Comparison of ENCODE assay signal across 10 mouse cellular contexts in the genomic region with DNA sequence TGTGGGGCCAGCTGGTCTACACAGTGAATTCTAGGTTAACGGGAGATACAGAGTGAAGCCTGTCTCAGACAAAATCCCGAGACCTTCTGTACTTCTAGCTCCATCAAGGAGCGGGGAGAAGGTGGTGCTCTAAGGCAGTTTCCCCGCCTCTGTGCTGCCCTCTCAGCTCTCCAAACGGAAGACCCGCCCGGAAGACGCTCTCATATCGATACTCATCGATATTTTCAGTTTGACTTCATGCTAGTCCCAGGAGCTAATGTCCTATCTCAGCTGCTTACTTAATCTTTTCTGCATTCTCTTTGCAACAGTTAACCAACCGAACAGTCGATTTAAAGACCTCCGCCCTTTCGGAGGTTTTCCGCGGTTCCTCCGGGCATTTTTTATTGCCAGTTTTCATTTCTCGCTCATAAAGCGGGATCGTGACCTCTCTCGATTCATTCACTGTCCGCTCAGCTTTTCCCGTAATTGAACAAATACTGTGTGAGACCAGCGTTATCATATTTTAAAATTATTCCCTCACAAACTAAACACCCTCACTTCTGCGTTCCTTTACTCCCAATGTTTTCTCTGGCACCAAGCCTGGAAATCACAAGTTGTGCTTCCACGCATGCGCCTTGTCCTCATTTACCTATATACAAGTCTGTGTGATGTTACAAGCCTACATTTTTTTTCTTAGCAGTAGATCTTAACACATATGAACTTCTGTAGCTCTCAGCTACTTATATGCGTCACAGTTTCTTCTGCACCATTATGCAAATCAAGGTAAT. TPM values are rescaled to one million over a fixed set of nuclear protein-coding genes. Genes with fewer than 3 reads are reported as not detected.
A peak's percentile ranks its signal among the peaks of the same experiment; 100 is the strongest.
DNase-seq lines count a peak whose midpoint lies in the region; ATAC-seq and TF ChIP-seq lines count a peak whose summit lies in the region.
"Had no signal": no experiment of that assay in that cellular context is flagged by ENCODE, and none has a peak within 500 bp of the region (broad histone marks: within the 10 kb centered on the region; RNA-seq: fewer than 3 reads in every experiment).

No protein-coding gene starts in this region.

- no peak for TF ChIP-seq CTCF in E14TG2a.4 (conservative IDR thresholded peaks at IDR 0.05; ENCODE audit: low read length)

- 82% methylated on average over 28 of the region's 28 CpGs for WGBS in hindbrain, embryonic 15.5 days
- WGBS in hindbrain, embryonic 12.5 days: 82% methylated on average over 28 of the region's 28 CpGs
- WGBS in embryonic facial prominence, embryonic 14.5 days: 72% methylated on average over 28 of the region's 28 CpGs
- WGBS in limb, embryonic 13.5 days: 62% methylated on average over 28 of the region's 28 CpGs
- WGBS in midbrain, embryonic 16.5 days: 79% methylated on average over 28 of the region's 28 CpGs

- ATAC-seq in hindbrain, embryonic 15.5 days (ENCODE audit: low FRiP score, low read depth): no peak
- ATAC-seq in hindbrain, embryonic 12.5 days (ENCODE audit: low FRiP score): no peak
- no peak for ATAC-seq in embryonic facial prominence, embryonic 14.5 days (ENCODE audit: low read depth)
- no peak for ATAC-seq in limb, embryonic 13.5 days (ENCODE audit: low FRiP score, low read depth)
- ATAC-seq in midbrain, embryonic 16.5 days: no peak

- peak overlapping the region; percentile 27 for H3K4me2 ChIP-seq in hindbrain, embryonic 15.5 days
- H3K4me2 ChIP-seq in hindbrain, embryonic 12.5 days (replicated peaks): no peak overlapping the region
- peak overlapping the region; percentile 33 for H3K4me2 ChIP-seq in embryonic facial prominence, embryonic 14.5 days (ENCODE audit: low read depth, low read length)
- peak overlapping the region; percentile 51 for H3K4me2 ChIP-seq in limb, embryonic 13.5 days (replicated peaks)
- no peak overlapping the region for H3K4me2 ChIP-seq in midbrain, embryonic 16.5 days (ENCODE audit: low read length)

- H3K4me3 ChIP-seq in hindbrain, embryonic 15.5 days: peak overlapping the region; percentile 17; the same call in 1 of the 2 replicates
- no peak overlapping the region for H3K4me3 ChIP-seq in hindbrain, embryonic 12.5 days
- peak overlapping the region; percentile 63 for H3K4me3 ChIP-seq in E14TG2a.4 (replicated peaks; ENCODE audit: low read length)
- peak overlapping the region; percentile 19; the same call in 1 of the 2 replicates for H3K4me3 ChIP-seq in embryonic facial prominence, embryonic 14.5 days (ENCODE audit: low read depth, low read length)
- peak overlapping the region; percentile 36 for H3K4me3 ChIP-seq in limb, embryonic 13.5 days
- no peak overlapping the region for H3K4me3 ChIP-seq in midbrain, embryonic 16.5 days (ENCODE audit: low read depth, low read length)

- no peak overlapping the region for H3K9ac ChIP-seq in hindbrain, embryonic 15.5 days
- H3K9ac ChIP-seq in hindbrain, embryonic 12.5 days: no peak overlapping the region
- H3K9ac ChIP-seq in embryonic facial prominence, embryonic 14.5 days (ENCODE audit: low read depth, low read length): no peak overlapping the region
- H3K9ac ChIP-seq in limb, embryonic 13.5 days: no peak overlapping the region
- H3K9ac ChIP-seq in midbrain, embryonic 16.5 days (ENCODE audit: low read depth, low read length): no peak overlapping the region

- no peaks in the 10 kb centered on the region for H3K4me1 ChIP-seq in hindbrain, embryonic 15.5 days (replicated peaks)
- H3K4me1 ChIP-seq in hindbrain, embryonic 12.5 days: peaks cover 5% of the 10 kb centered on the region
- H3K4me1 ChIP-seq in E14TG2a.4 (replicated peaks; ENCODE audit: low read depth, low read length): peaks cover 14% of the 10 kb centered on the region
- no peaks in the 10 kb centered on the region for H3K4me1 ChIP-seq in embryonic facial prominence, embryonic 14.5 days (ENCODE audit: control insufficient read depth, insufficient read depth, low read length)
- no peaks in the 10 kb centered on the region for H3K4me1 ChIP-seq in limb, embryonic 13.5 days
- no peaks in the 10 kb centered on the region for H3K4me1 ChIP-seq in midbrain, embryonic 16.5 days (ENCODE audit: control insufficient read depth, insufficient read depth, low read length)

- H3K27me3 ChIP-seq in hindbrain, embryonic 15.5 days: no peaks in the 10 kb centered on the region
- H3K27me3 ChIP-seq in hindbrain, embryonic 12.5 days: no peaks in the 10 kb centered on the region
- H3K27me3 ChIP-seq in E14TG2a.4 (ENCODE audit: insufficient read depth, low read length): peaks cover 39% of the 10 kb centered on the region
- no peaks in the 10 kb centered on the region for H3K27me3 ChIP-seq in embryonic facial prominence, embryonic 14.5 days (replicated peaks; ENCODE audit: control insufficient read depth, insufficient read depth, low read length)
- H3K27me3 ChIP-seq in limb, embryonic 13.5 days: no peaks in the 10 kb centered on the region
- no peaks in the 10 kb centered on the region for H3K27me3 ChIP-seq in midbrain, embryonic 16.5 days (ENCODE audit: control insufficient read depth, insufficient read depth, low read depth, low read length)

- H3K36me3 ChIP-seq in hindbrain, embryonic 15.5 days: no peaks in the 10 kb centered on the region
- no peaks in the 10 kb centered on the region for H3K36me3 ChIP-seq in hindbrain, embryonic 12.5 days
- H3K36me3 ChIP-seq in E14TG2a.4 (ENCODE audit: insufficient read depth, low read length): no peaks in the 10 kb centered on the region
- H3K36me3 ChIP-seq in embryonic facial prominence, embryonic 14.5 days (ENCODE audit: control insufficient read depth, insufficient read depth, low read length): no peaks in the 10 kb centered on the region
- H3K36me3 ChIP-seq in limb, embryonic 13.5 days: no peaks in the 10 kb centered on the region
- no peaks in the 10 kb centered on the region for H3K36me3 ChIP-seq in midbrain, embryonic 16.5 days (ENCODE audit: control insufficient read depth, insufficient read depth, low read length)

- no peaks in the 10 kb centered on the region for H3K9me3 ChIP-seq in hindbrain, embryonic 15.5 days
- H3K9me3 ChIP-seq in hindbrain, embryonic 12.5 days (replicated peaks): no peaks in the 10 kb centered on the region
- H3K9me3 ChIP-seq in E14TG2a.4 (ENCODE audit: low read length): no peaks in the 10 kb centered on the region
- H3K9me3 ChIP-seq in embryonic facial prominence, embryonic 14.5 days (ENCODE audit: control insufficient read depth, low read length): no peaks in the 10 kb centered on the region
- H3K9me3 ChIP-seq in limb, embryonic 13.5 days: no peaks in the 10 kb centered on the region
- H3K9me3 ChIP-seq in midbrain, embryonic 16.5 days (replicated peaks; ENCODE audit: control insufficient read depth, low read length, poor library complexity, severe bottlenecking): no peaks in the 10 kb centered on the region

- H3K27ac ChIP-seq in hindbrain, embryonic 15.5 days (replicated peaks): no peak overlapping the region
- no peak overlapping the region for H3K27ac ChIP-seq in hindbrain, embryonic 12.5 days
- H3K27ac ChIP-seq in embryonic facial prominence, embryonic 14.5 days (replicated peaks; ENCODE audit: low read depth, low read length): no peak overlapping the region
- H3K27ac ChIP-seq in limb, embryonic 13.5 days: no peak overlapping the region
- no peak overlapping the region for H3K27ac ChIP-seq in midbrain, embryonic 16.5 days (ENCODE audit: low read length)

- DNase-seq in embryonic facial prominence, embryonic 14.5 days (ENCODE audit: low spot score): peak; percentile 77
- DNase-seq in c-Kit-positive CD71-positive TER-119-positive erythroid progenitor cells, embryonic 14.5 days (ENCODE audit: low spot score): no peak
- DNase-seq in layer of hippocampus, adult 9-11 months: no peak

RNA-seq across cellular contexts. Expression of a gene that starts 10.9 kb away (rescaled TPM):
- polyA plus RNA-seq in hindbrain, embryonic 15.5 days (2015; fragmentation: Nextera tagmentation; extraction: Ambion mirVana): 57.5 and 61.2 TPM in 2 replicates
- 47.6 and 49.5 TPM in 2 replicates for polyA plus RNA-seq in hindbrain, embryonic 12.5 days (2016; fragmentation: Nextera tagmentation; extraction: Ambion mirVana)
- polyA plus RNA-seq in embryonic facial prominence, embryonic 14.5 days (2014; fragmentation: Nextera tagmentation; extraction: Ambion mirVana): 70.9 and 73.5 TPM in 2 replicates
- 62.4 and 66.9 TPM in 2 replicates for polyA plus RNA-seq in limb, embryonic 13.5 days (2015; fragmentation: Nextera tagmentation; extraction: Ambion mirVana)
- 56.0 and 60.7 TPM in 2 replicates for polyA plus RNA-seq in midbrain, embryonic 16.5 days (2015; fragmentation: Nextera tagmentation; extraction: Ambion mirVana)

RNA-seq across cellular contexts. Expression of a gene that starts 17.3 kb away (rescaled TPM):
- polyA plus RNA-seq in hindbrain, embryonic 15.5 days (2015; fragmentation: Nextera tagmentation; extraction: Ambion mirVana): 0.14 TPM in 1 of 2 replicates, not detected in the other
- 3.8 and 6.1 TPM in 2 replicates for polyA plus RNA-seq in hindbrain, embryonic 12.5 days (2016; fragmentation: Nextera tagmentation; extraction: Ambion mirVana)
- polyA plus RNA-seq in embryonic facial prominence, embryonic 14.5 days (2014; fragmentation: Nextera tagmentation; extraction: Ambion mirVana): 0.45 and 3.8 TPM in 2 replicates
- polyA plus RNA-seq in limb, embryonic 13.5 days (2015; fragmentation: Nextera tagmentation; extraction: Ambion mirVana): 1.2 and 1.3 TPM in 2 replicates
- polyA plus RNA-seq in midbrain, embryonic 16.5 days (2015; fragmentation: Nextera tagmentation; extraction: Ambion mirVana): 2.2 and 2.3 TPM in 2 replicates
- polyA plus RNA-seq: limb, embryonic 11.5 days; neural tube, embryonic 11.5 days had no signal

RNA-seq across cellular contexts. Expression of a gene that starts 17.4 kb away (rescaled TPM):
- 40.4 and 41.3 TPM in 2 replicates for polyA plus RNA-seq in hindbrain, embryonic 15.5 days (2015; fragmentation: Nextera tagmentation; extraction: Ambion mirVana)
- polyA plus RNA-seq in hindbrain, embryonic 12.5 days (2016; fragmentation: Nextera tagmentation; extraction: Ambion mirVana): 18.5 and 20.0 TPM in 2 replicates
- 34.1 and 35.4 TPM in 2 replicates for polyA plus RNA-seq in embryonic facial prominence, embryonic 14.5 days (2014; fragmentation: Nextera tagmentation; extraction: Ambion mirVana)
- 14.7 and 22.8 TPM in 2 replicates for polyA plus RNA-seq in limb, embryonic 13.5 days (2015; fragmentation: Nextera tagmentation; extraction: Ambion mirVana)
- 23.5 and 26.7 TPM in 2 replicates for polyA plus RNA-seq in midbrain, embryonic 16.5 days (2015; fragmentation: Nextera tagmentation; extraction: Ambion mirVana)

Comparison
In these comparisons a context has a peak if more than half of its experiments do, and no peak if none do; other contexts are left out.
1. H3K4me2 ChIP-seq: peak in hindbrain, embryonic 15.5 days (single experiment), embryonic facial prominence, embryonic 14.5 days (single experiment) and limb, embryonic 13.5 days (single experiment); none in hindbrain, embryonic 12.5 days (single experiment) and midbrain, embryonic 16.5 days (single experiment).
2. H3K4me3 ChIP-seq: peak in hindbrain, embryonic 15.5 days (single experiment), E14TG2a.4 (single experiment), embryonic facial prominence, embryonic 14.5 days (single experiment) and limb, embryonic 13.5 days (single experiment); none in hindbrain, embryonic 12.5 days (single experiment) and midbrain, embryonic 16.5 days (single experiment).